Mouse (Mus musculus): Measurements from ENCODE around the gene Fan1. TPM values are rescaled to one million over a fixed set of nuclear protein-coding genes. Genes with fewer than 3 reads are reported as not detected.

Fan1 gene
- polyA plus RNA-seq, 1 experiment from 2014 or later = 7.6 TPM

GRCm38 (mm10) chr7:64326892-64327291, 47.0 kb downstream of the Fan1 start:
- Histone ChIP-seq H3K27me3 (replicated peaks) (no peaks in the 10 kb centered on the region), H3K36me3 (replicated peaks) (0 out of 2 replicates have a peak, but pooled peaks cover under 1% of the 10 kb centered on the region), H3K9me3 (no peaks in the 10 kb centered on the region), H3K4me3 (no peak overlapping the region), H3K4me1 (no peaks in the 10 kb centered on the region), H3K27ac (no peak overlapping the region), H3K9ac (no peak overlapping the region), H3K4me2 (no peak overlapping the region)
- ATAC-seq (replicated peaks) = peak; percentile 67
- WGBS = 33% methylated on average over 1 of the region's 1 CpGs

GRCm38 (mm10) chr7:64321658-64322057, 52.2 kb downstream of the Fan1 start:
- no peak overlapping the region for H3K9ac ChIP-seq
- no peaks in the 10 kb centered on the region for H3K4me1 ChIP-seq
- peaks cover 19% of the 10 kb centered on the region for H3K36me3 ChIP-seq (replicated peaks)
- no peaks in the 10 kb centered on the region for H3K9me3 ChIP-seq
- H3K27me3 ChIP-seq (replicated peaks) = no peaks in the 10 kb centered on the region
- 68% methylated on average over 4 of the region's 4 CpGs for WGBS
- no peak overlapping the region for H3K27ac ChIP-seq
- H3K4me2 ChIP-seq = no peak overlapping the region
- no peak for ATAC-seq (replicated peaks)
- no peak overlapping the region for H3K4me3 ChIP-seq

- Histone ChIP-seq H3K27ac (no peak overlapping the region), H3K4me1 (no peaks in the 10 kb centered on the region), H3K4me2 (no peak overlapping the region), H3K36me3 (replicated peaks) (peaks cover 23% of the 10 kb centered on the region), H3K9me3 (no peaks in the 10 kb centered on the region), H3K27me3 (replicated peaks) (no peaks in the 10 kb centered on the region), H3K4me3 (no peak overlapping the region), H3K9ac (no peak overlapping the region)
- 81% methylated on average over 5 of the region's 5 CpGs for WGBS
- no peak for ATAC-seq (replicated peaks)
Measured at GRCm38 (mm10) chr7:64321125-64321524, 52.8 kb downstream of the Fan1 start.

DNA sequence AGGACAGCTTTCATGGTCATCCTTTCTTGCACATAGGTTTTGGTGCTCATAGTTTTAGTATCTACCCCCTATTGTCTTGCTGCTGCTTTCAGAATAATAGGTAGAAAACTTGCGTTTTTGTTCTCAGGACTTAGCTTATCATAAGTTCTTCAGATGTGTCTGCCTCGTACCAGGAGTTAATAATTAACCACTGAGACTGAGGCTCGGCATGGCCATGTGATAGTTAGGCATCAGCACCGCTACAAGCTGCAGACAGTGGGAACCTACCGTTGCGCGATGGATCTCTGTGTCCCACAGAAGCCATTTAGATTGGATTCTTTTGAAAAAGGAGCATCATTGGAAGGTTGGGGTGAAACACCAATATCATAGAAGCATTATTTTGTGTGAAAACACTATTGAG, 61.1 kb downstream of the Fan1 start:
- H3K27me3 ChIP-seq (replicated peaks) = no peaks in the 10 kb centered on the region
- no peak overlapping the region for H3K4me3 ChIP-seq
- WGBS = 94% methylated on average over 7 of the region's 7 CpGs
- H3K27ac ChIP-seq = no peak overlapping the region
- no peak overlapping the region for H3K4me2 ChIP-seq
- ATAC-seq (replicated peaks) = no peak
- H3K9ac ChIP-seq = no peak overlapping the region
- H3K4me1 ChIP-seq = no peaks in the 10 kb centered on the region
- H3K36me3 ChIP-seq (replicated peaks) = peaks cover 9% of the 10 kb centered on the region; the same call in 1 of the 2 replicates
- no peaks in the 10 kb centered on the region for H3K9me3 ChIP-seq

GRCm38 (mm10) chr7:64310756-64311155, 63.1 kb downstream of the Fan1 start:
- H3K36me3 ChIP-seq (replicated peaks) = no peaks in the 10 kb centered on the region; the same call in 1 of the 2 replicates
- ATAC-seq (replicated peaks) = no peak
- H3K4me2 ChIP-seq = no peak overlapping the region
- H3K9me3 ChIP-seq = no peaks in the 10 kb centered on the region
- H3K4me1 ChIP-seq = no peaks in the 10 kb centered on the region
- H3K4me3 ChIP-seq = no peak overlapping the region
- 80% methylated on average over 2 of the region's 2 CpGs for WGBS
- H3K9ac ChIP-seq = no peak overlapping the region
- H3K27me3 ChIP-seq (replicated peaks) = no peaks in the 10 kb centered on the region
- H3K27ac ChIP-seq = no peak overlapping the region

GRCm38 (mm10) chr7:64310241-64310640, 63.7 kb downstream of the Fan1 start:
- Histone ChIP-seq H3K4me3 (no peak overlapping the region), H3K36me3 (replicated peaks) (no peaks in the 10 kb centered on the region; the same call in 1 of the 2 replicates), H3K9ac (no peak overlapping the region), H3K9me3 (no peaks in the 10 kb centered on the region), H3K4me2 (no peak overlapping the region), H3K27me3 (replicated peaks) (no peaks in the 10 kb centered on the region), H3K4me1 (no peaks in the 10 kb centered on the region), H3K27ac (no peak overlapping the region)
- ATAC-seq (replicated peaks) = no peak
- WGBS = 92% methylated on average over 7 of the region's 7 CpGs

Other genes starting within 250 kb of the Fan1 start
- 0.19 and 0.26 TPM in 2 replicates for gene Trpm1, start 220.3 kb downstream of the Fan1 start, polyA plus RNA-seq (2015; fragmentation: Nextera tagmentation; extraction: Ambion mirVana)
- gene Mtmr10, start 86.4 kb downstream of the Fan1 start, polyA plus RNA-seq (2015; fragmentation: Nextera tagmentation; extraction: Ambion mirVana) = 9.5 and 9.6 TPM in 2 replicates
- gene Mphosph10, start 18.2 kb upstream of the Fan1 start, polyA plus RNA-seq (2015; fragmentation: Nextera tagmentation; extraction: Ambion mirVana) = 23.2 and 23.7 TPM in 2 replicates
- gene Mcee, start 18.5 kb upstream of the Fan1 start, polyA plus RNA-seq (2015; fragmentation: Nextera tagmentation; extraction: Ambion mirVana) = 32.8 and 33.4 TPM in 2 replicates
- 199 and 201 TPM in 2 replicates for gene Apba2, start 127.6 kb upstream of the Fan1 start, polyA plus RNA-seq (2015; fragmentation: Nextera tagmentation; extraction: Ambion mirVana)

Data from midbrain, embryonic 15.5 days (tissue).